Comparison of ENCODE assay signal across 14 mouse cellular contexts in genomic region chr5:45062567-45062966, GRCm38 (mm10).
A peak's percentile ranks its signal among the peaks of the same experiment; 100 is the strongest.
DNase-seq lines count a peak whose midpoint lies in the region; ATAC-seq lines count a peak whose summit lies in the region.
"Had no signal": no experiment of that assay in that cellular context is flagged by ENCODE, and none has a peak within 500 bp of the region (broad histone marks: within the 10 kb centered on the region; RNA-seq: fewer than 3 reads in every experiment).

No protein-coding gene starts in this region.

- no peaks in the 10 kb centered on the region for H3K4me1 ChIP-seq in forebrain, embryonic 14.5 days (ENCODE audit: control insufficient read depth, insufficient read depth, low read length)
- H3K4me1 ChIP-seq in forebrain, embryonic 10.5 days, result 0 out of 2 replicates have a peak, but pooled peaks cover 4% of the 10 kb centered on the region
- H3K4me1 ChIP-seq in embryonic facial prominence, embryonic 11.5 days (ENCODE audit: control insufficient read depth, insufficient read depth, low read length), result no peaks in the 10 kb centered on the region
- H3K4me1 ChIP-seq in limb, embryonic 12.5 days (replicated peaks), result peaks cover 14% of the 10 kb centered on the region
- H3K4me1 ChIP-seq in heart, embryonic 11.5 days (ENCODE audit: control insufficient read depth, insufficient read depth, low read length), result no peaks in the 10 kb centered on the region
- H3K4me1 ChIP-seq: limb, embryonic 15.5 days; megakaryocyte, embryonic 14.5 days had no signal

- no peaks in the 10 kb centered on the region for H3K27me3 ChIP-seq in forebrain, embryonic 14.5 days (replicated peaks; ENCODE audit: control insufficient read depth, insufficient read depth, low read length)
- H3K27me3 ChIP-seq in forebrain, embryonic 10.5 days (ENCODE audit: poor library complexity, severe bottlenecking), result no peaks in the 10 kb centered on the region
- no peaks in the 10 kb centered on the region for H3K27me3 ChIP-seq in embryonic facial prominence, embryonic 11.5 days (ENCODE audit: control insufficient read depth, insufficient read depth, low read length)
- H3K27me3 ChIP-seq in limb, embryonic 12.5 days, result no peaks in the 10 kb centered on the region
- H3K27me3 ChIP-seq in heart, embryonic 11.5 days (ENCODE audit: control insufficient read depth, insufficient read depth, low read length), result no peaks in the 10 kb centered on the region
- H3K27me3 ChIP-seq: limb, embryonic 15.5 days; megakaryocyte, embryonic 14.5 days had no signal

- no peak overlapping the region for H3K4me3 ChIP-seq in forebrain, embryonic 14.5 days (ENCODE audit: low read depth, low read length)
- no peak overlapping the region for H3K4me3 ChIP-seq in forebrain, embryonic 10.5 days
- H3K4me3 ChIP-seq in embryonic facial prominence, embryonic 11.5 days (ENCODE audit: low read depth, low read length), result no peak overlapping the region
- no peak overlapping the region for H3K4me3 ChIP-seq in limb, embryonic 12.5 days (replicated peaks)
- no peak overlapping the region for H3K4me3 ChIP-seq in heart, embryonic 11.5 days (ENCODE audit: low read depth, low read length)
- H3K4me3 ChIP-seq: limb, embryonic 15.5 days; megakaryocyte, embryonic 14.5 days had no signal

- no peaks in the 10 kb centered on the region for H3K9me3 ChIP-seq in forebrain, embryonic 14.5 days (replicated peaks; ENCODE audit: control insufficient read depth, low read length)
- no peaks in the 10 kb centered on the region for H3K9me3 ChIP-seq in forebrain, embryonic 10.5 days
- H3K9me3 ChIP-seq in embryonic facial prominence, embryonic 11.5 days (replicated peaks; ENCODE audit: control insufficient read depth, low read length), result no peaks in the 10 kb centered on the region
- H3K9me3 ChIP-seq in limb, embryonic 12.5 days, result no peaks in the 10 kb centered on the region
- no peaks in the 10 kb centered on the region for H3K9me3 ChIP-seq in heart, embryonic 11.5 days (replicated peaks; ENCODE audit: control insufficient read depth, low read length)
- H3K9me3 ChIP-seq: limb, embryonic 15.5 days had no signal

- DNase-seq in forebrain, embryonic 14.5 days (ENCODE audit: low spot score), result peak; percentile 55
- no peak for DNase-seq in forebrain, embryonic 10.5 days (ENCODE audit: extremely low spot score, low spot score)
- peak; percentile 68 for DNase-seq in embryonic facial prominence, embryonic 11.5 days (ENCODE audit: low spot score)
- peak; percentile 25 to 28 for DNase-seq in layer of hippocampus, adult 8-10 months (ENCODE audit: low spot score in 2 of 2)
- DNase-seq in spleen, postnatal 36 days (ENCODE audit: low spot score in 2 of 2), result no peak
- no peak for DNase-seq in retina, postnatal 1 day
- DNase-seq: adrenal gland, postnatal 25 days; cerebellum, adult 11-12 months; lung, embryonic 14.5 days had no signal

- peak; percentile 48; the same call in 1 of the 2 replicates for ATAC-seq in forebrain, embryonic 14.5 days
- ATAC-seq in embryonic facial prominence, embryonic 11.5 days (replicated peaks; ENCODE audit: insufficient number of reproducible peaks, low FRiP score, low TSS enrichment, low read depth), result no peak
- no peak for ATAC-seq in limb, embryonic 12.5 days (ENCODE audit: insufficient number of reproducible peaks, insufficient read depth, low FRiP score, low TSS enrichment, low read depth)
- no peak for ATAC-seq in heart, embryonic 11.5 days (replicated peaks; ENCODE audit: insufficient number of reproducible peaks, low FRiP score, low TSS enrichment)

- WGBS in forebrain, embryonic 14.5 days, result 12% methylated on average over 2 of the region's 2 CpGs
- whole genome bisulfite sequencing in forebrain, embryonic 10.5 days, result 52% methylated on average over 2 of the region's 2 CpGs
- WGBS in embryonic facial prominence, embryonic 11.5 days, result 12% methylated on average over 2 of the region's 2 CpGs
- WGBS in limb, embryonic 12.5 days, result 10% methylated on average over 2 of the region's 2 CpGs
- 39% methylated on average over 2 of the region's 2 CpGs for WGBS in heart, embryonic 11.5 days (ENCODE audit: insufficient replicate concordance)

- no peaks in the 10 kb centered on the region for H3K36me3 ChIP-seq in forebrain, embryonic 14.5 days (ENCODE audit: control insufficient read depth, insufficient read depth, low read length)
- no peaks in the 10 kb centered on the region for H3K36me3 ChIP-seq in forebrain, embryonic 10.5 days (replicated peaks)
- H3K36me3 ChIP-seq in embryonic facial prominence, embryonic 11.5 days (replicated peaks; ENCODE audit: control insufficient read depth, insufficient read depth, low read depth, low read length), result no peaks in the 10 kb centered on the region
- H3K36me3 ChIP-seq in limb, embryonic 12.5 days, result no peaks in the 10 kb centered on the region
- H3K36me3 ChIP-seq in heart, embryonic 11.5 days (ENCODE audit: control insufficient read depth, insufficient read depth, low read length), result no peaks in the 10 kb centered on the region
- H3K36me3 ChIP-seq: limb, embryonic 15.5 days had no signal

- no peak overlapping the region for H3K27ac ChIP-seq in forebrain, embryonic 14.5 days (ENCODE audit: low read depth, low read length)
- H3K27ac ChIP-seq in forebrain, embryonic 10.5 days, result no peak overlapping the region
- no peak overlapping the region for H3K27ac ChIP-seq in embryonic facial prominence, embryonic 11.5 days (replicated peaks; ENCODE audit: low read depth, low read length)
- 0 out of 2 replicates have a peak overlapping the region, but pooled peaks have one; percentile 7 for H3K27ac ChIP-seq in limb, embryonic 12.5 days
- H3K27ac ChIP-seq in heart, embryonic 11.5 days (ENCODE audit: low read depth, low read length), result no peak overlapping the region
- H3K27ac ChIP-seq: kidney, postnatal 0 days; limb, embryonic 15.5 days had no signal

- H3K9ac ChIP-seq in forebrain, embryonic 14.5 days (ENCODE audit: low read length), result no peak overlapping the region
- H3K9ac ChIP-seq in embryonic facial prominence, embryonic 11.5 days (replicated peaks; ENCODE audit: low read length), result no peak overlapping the region
- H3K9ac ChIP-seq in limb, embryonic 12.5 days (replicated peaks), result no peak overlapping the region
- H3K9ac ChIP-seq in heart, embryonic 11.5 days (ENCODE audit: low read depth, low read length), result no peak overlapping the region
- H3K9ac ChIP-seq: limb, embryonic 15.5 days; lung, embryonic 14.5 days had no signal

- H3K4me2 ChIP-seq in forebrain, embryonic 14.5 days (ENCODE audit: low read length), result no peak overlapping the region
- H3K4me2 ChIP-seq in embryonic facial prominence, embryonic 11.5 days (ENCODE audit: low read depth, low read length), result no peak overlapping the region
- no peak overlapping the region for H3K4me2 ChIP-seq in limb, embryonic 12.5 days
- H3K4me2 ChIP-seq in heart, embryonic 11.5 days, result no peak overlapping the region
- H3K4me2 ChIP-seq: limb, embryonic 15.5 days; lung, embryonic 14.5 days had no signal

Comparison
In these comparisons a context has a peak if more than half of its experiments do, and no peak if none do; other contexts are left out.
1. DNase-seq: peak in forebrain, embryonic 14.5 days (single experiment), embryonic facial prominence, embryonic 11.5 days (single experiment) and layer of hippocampus, adult 8-10 months (2 of 2); none in forebrain, embryonic 10.5 days (single experiment), spleen, postnatal 36 days (0 of 2) and retina, postnatal 1 day (single experiment).